Mouse (Mus musculus): Measurements from ENCODE around the gene Bak1. TPM values are rescaled to one million over a fixed set of nuclear protein-coding genes. Genes with fewer than 3 reads are reported as not detected.
"Not testable (repeated sequence)": the region's sequence is repeated elsewhere in the genome, so short reads cannot be mapped to it uniquely, and the experiment has no call there.

Gene Bak1
- total RNA-seq, 1 experiment from 2014 or later: 45.8 TPM

GRCm38 (mm10) chr17:26998283-26998682 lies 30.5 kb downstream of the Bak1 start:
- ATAC-seq (replicated peaks; ENCODE audit: insufficient number of reproducible peaks, low FRiP score, low TSS enrichment, poor library complexity, severe bottlenecking): no peak

GRCm38 (mm10) chr17:26997661-26998060 lies 31.1 kb downstream of the Bak1 start:
- ATAC-seq (replicated peaks; ENCODE audit: insufficient number of reproducible peaks, low FRiP score, low TSS enrichment, poor library complexity, severe bottlenecking): no peak

DNA sequence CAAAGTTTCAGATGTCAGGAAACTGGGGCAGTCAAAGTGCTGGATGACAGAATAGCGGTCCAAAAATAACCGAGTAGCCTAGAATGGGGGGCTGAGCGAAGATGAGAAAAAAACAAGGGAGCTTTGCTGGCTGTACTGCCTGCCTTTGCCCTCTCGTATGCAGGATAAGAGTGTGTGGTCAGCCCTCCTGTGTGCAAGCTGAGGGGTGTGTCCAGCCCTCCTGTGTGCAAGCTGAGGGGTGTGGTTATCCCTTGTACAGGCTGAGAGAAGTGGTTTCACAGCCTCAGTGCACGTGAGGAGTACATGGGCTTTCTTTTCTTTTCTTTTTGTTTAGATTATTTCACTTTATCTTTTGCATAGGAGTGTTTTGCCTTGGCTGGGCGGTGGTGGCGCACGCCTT lies 33.2 kb downstream of the Bak1 start:
- no peak for ATAC-seq (replicated peaks; ENCODE audit: insufficient number of reproducible peaks, low FRiP score, low TSS enrichment, poor library complexity, severe bottlenecking)

DNA sequence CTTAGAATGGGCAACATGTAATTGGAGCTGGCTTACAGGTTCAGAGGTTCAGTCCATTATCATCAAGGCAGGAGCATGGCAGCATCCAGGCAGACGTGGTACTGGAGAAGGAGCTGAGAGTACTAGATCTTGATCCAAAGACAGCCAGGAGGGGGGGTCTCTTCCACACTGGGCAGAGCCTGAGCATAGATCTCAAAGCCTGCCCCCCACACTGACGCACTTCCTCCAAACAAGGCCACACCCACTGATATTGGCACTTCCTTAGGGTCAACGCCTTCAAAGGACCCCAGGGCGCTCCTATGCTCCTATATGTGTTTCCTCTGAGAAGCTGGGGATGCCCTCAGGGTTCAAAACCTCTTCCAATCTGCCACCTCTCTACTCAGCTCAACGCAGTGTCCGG lies 33.8 kb downstream of the Bak1 start:
- no peak for ATAC-seq (replicated peaks; ENCODE audit: insufficient number of reproducible peaks, low FRiP score, low TSS enrichment, poor library complexity, severe bottlenecking)

DNA sequence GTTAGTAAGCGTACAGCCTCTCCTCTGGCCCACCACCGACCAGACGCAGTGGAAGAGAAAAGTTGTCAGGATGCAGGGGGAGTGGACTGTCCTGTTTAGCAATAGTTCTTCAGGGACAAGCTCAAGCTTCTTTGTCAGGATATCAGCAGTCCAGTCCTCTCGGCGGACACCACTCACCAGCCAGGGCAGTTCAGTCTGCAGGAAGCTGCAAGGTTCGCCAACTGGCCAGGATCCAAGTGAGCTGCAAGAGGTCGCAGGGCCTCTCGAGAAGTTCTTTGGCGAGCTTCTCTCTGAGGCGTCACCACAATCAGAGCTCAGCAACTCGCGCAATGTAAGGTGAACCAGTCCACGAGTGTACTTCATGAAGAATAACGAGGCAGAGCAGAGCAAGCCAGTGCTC lies 34.4 kb downstream of the Bak1 start:
- ATAC-seq (replicated peaks; ENCODE audit: insufficient number of reproducible peaks, low FRiP score, low TSS enrichment, poor library complexity, severe bottlenecking): no peak

GRCm38 (mm10) chr17:26990521-26990920 lies 38.3 kb downstream of the Bak1 start:
- no peak for ATAC-seq (replicated peaks; ENCODE audit: insufficient number of reproducible peaks, low FRiP score, low TSS enrichment, poor library complexity, severe bottlenecking)

GRCm38 (mm10) chr17:26985503-26986179 lies 43.2 kb downstream of the Bak1 start:
- no peak for ATAC-seq (replicated peaks; ENCODE audit: insufficient number of reproducible peaks, low FRiP score, low TSS enrichment, poor library complexity, severe bottlenecking)

GRCm38 (mm10) chr17:26983382-26983781 lies 45.4 kb downstream of the Bak1 start:
- no peak for ATAC-seq (replicated peaks; ENCODE audit: insufficient number of reproducible peaks, low FRiP score, low TSS enrichment, poor library complexity, severe bottlenecking)

- no peak for ATAC-seq (replicated peaks; ENCODE audit: insufficient number of reproducible peaks, low FRiP score, low TSS enrichment, poor library complexity, severe bottlenecking)
Measured at GRCm38 (mm10) chr17:26981050-26981449, 47.8 kb downstream of the Bak1 start.

- ATAC-seq (replicated peaks; ENCODE audit: insufficient number of reproducible peaks, low FRiP score, low TSS enrichment, poor library complexity, severe bottlenecking): peak; percentile 56; the same call in 1 of the 2 replicates
Measured at GRCm38 (mm10) chr17:26979426-26979825, 49.4 kb downstream of the Bak1 start.

- not testable (repeated sequence) for ATAC-seq (replicated peaks; ENCODE audit: insufficient number of reproducible peaks, low FRiP score, low TSS enrichment, poor library complexity, severe bottlenecking)
Measured at GRCm38 (mm10) chr17:26977354-26977753, 51.5 kb downstream of the Bak1 start.

GRCm38 (mm10) chr17:26975415-26975814 lies 53.4 kb downstream of the Bak1 start:
- ATAC-seq (replicated peaks; ENCODE audit: insufficient number of reproducible peaks, low FRiP score, low TSS enrichment, poor library complexity, severe bottlenecking): no peak

DNA sequence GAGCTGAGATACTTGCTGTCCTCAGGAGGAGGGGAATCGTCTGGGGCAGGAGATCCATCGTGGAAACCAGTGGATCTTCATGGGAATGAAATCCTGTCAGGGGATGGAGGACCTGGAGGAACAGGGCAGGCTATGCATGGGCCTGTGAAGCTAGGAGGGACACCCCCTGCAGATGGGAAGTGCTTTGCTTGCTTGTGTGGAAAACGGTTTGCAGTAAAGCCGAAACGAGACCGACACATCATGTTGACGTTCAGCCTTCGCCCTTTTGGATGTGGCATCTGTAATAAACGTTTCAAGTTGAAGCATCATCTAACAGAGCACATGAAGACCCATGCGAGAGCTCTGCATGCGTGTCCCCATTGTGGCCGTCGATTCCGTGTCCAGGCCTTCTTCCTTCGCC lies 54.3 kb downstream of the Bak1 start:
- no peak for ATAC-seq (replicated peaks; ENCODE audit: insufficient number of reproducible peaks, low FRiP score, low TSS enrichment, poor library complexity, severe bottlenecking)

- peak; percentile 98 for ATAC-seq (replicated peaks; ENCODE audit: insufficient number of reproducible peaks, low FRiP score, low TSS enrichment, poor library complexity, severe bottlenecking)
Measured at GRCm38 (mm10) chr17:26972703-26973574, 55.9 kb downstream of the Bak1 start, which contains the start of gene Zbtb9. Gene Zbtb9, plus strand, starts transcription at chr17:26973167.

DNA sequence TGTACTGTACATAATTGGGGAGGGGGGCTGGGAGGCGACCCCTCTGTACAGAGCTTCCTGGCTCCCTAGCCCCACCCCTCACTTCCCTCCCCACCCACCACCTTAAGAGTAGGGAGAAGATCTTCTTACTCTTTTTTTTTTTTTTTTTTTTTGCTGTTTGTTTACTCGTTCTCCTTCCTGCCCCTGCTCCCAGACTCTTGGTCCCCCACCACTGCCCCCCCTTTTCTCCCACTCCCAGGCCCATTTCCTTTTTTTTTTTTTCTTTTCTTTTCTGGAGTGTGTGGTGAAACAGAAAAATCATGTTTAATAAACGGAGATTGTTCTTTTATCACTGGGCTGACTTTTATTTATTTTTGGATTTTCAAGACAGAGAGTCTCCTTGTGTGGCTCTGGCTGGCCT lies 56.7 kb downstream of the Bak1 start:
- no peak for ATAC-seq (replicated peaks; ENCODE audit: insufficient number of reproducible peaks, low FRiP score, low TSS enrichment, poor library complexity, severe bottlenecking)

DNA sequence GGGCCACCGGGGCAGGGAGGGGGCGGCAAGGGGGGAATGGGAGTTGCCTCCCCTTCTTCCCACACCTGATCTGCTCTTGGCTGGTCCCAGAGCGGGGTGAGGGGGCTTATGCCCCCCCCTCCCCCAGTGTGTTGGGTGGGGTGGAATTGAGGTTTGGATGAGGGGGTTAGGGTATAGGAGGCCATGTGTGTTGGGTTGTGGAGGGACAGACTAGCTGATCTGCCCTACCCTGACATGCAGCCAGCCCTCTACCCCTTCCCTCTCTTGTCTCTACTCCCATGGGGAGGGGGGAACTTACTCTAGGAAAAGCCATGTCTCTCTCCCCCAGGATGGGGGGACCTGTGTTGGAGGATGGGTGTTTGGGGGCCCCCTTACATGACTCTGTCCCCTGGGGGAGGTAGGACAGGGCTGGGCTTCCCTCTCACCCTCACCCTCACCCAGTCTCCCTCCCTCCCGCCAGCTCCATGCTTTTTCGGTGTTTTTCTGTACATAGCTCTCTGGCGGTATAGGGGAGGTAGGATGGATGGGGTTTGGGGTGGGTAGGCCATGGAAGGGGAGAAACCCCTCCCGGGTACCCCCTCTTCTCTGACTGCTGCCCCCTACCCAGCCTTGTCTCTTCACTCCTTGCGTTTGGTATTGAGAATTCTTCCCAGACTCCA lies 57.4 kb downstream of the Bak1 start:
- ATAC-seq (replicated peaks; ENCODE audit: insufficient number of reproducible peaks, low FRiP score, low TSS enrichment, poor library complexity, severe bottlenecking): no peak

DNA sequence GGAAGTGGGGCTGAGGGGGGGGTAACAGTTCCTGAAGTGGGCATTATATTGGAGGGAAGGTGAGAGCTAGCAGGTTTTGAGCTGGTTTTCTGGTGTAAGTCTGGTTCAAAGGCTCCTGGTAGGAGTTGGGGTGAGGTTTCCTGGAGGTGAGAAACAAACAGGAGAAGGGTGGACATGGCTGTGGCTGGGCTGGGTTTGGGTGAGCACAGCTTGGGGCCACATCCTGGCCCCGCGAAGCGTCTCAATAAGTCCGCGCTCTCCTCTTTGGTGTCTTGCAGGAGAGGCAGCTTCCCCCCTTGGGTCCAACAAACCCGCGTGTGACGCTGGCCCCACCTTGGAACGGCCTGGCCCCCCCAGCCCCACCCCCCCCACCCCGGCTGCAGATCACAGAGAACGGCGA lies 58.6 kb downstream of the Bak1 start:
- ATAC-seq (replicated peaks; ENCODE audit: insufficient number of reproducible peaks, low FRiP score, low TSS enrichment, poor library complexity, severe bottlenecking): no peak
